Mouse (Mus musculus): ENCODE results near the gene Cnga3.

Gene Cnga3

DNA sequence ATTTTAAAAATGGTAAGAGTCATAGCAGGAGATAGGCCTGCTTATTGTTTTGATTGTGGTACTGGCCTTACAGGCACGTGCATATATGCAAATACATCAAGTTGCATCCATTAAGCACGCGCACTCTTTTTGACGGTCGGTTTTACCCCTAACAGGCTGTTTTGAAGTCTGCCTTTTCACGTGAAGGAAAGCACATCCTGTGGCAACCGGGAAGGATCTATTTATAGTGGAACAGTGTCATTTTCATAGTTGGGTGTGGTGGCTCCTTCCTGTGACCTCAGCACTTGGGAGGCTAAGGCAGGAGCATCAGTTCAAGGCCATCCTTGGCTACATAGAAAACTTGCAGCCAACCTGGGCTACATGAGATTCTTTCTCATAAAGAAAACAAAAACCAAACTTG is 72.3 kb downstream of the Cnga3 start:
- no peak for DNase-seq (ENCODE audit: low spot score)

DNA sequence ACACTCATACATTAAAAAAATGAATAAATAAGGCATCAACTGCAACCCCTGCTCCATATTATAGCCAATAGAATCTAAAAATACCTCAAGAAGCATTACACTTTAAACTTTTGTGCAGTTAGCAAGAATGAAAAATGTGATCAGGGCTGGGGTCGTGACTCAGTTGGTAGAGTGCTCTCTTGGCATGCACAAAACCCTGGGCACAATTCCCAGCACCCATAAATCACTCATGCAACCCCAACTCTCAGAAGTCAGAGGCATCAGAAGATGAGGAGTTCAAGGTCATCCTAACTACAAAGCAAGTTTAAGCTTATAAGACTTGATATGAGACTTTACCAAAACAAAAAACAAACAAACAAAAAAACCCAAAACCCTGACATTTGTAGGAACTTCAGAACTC is 73.5 kb downstream of the Cnga3 start:
- DNase-seq (ENCODE audit: low spot score), result no peak

DNA sequence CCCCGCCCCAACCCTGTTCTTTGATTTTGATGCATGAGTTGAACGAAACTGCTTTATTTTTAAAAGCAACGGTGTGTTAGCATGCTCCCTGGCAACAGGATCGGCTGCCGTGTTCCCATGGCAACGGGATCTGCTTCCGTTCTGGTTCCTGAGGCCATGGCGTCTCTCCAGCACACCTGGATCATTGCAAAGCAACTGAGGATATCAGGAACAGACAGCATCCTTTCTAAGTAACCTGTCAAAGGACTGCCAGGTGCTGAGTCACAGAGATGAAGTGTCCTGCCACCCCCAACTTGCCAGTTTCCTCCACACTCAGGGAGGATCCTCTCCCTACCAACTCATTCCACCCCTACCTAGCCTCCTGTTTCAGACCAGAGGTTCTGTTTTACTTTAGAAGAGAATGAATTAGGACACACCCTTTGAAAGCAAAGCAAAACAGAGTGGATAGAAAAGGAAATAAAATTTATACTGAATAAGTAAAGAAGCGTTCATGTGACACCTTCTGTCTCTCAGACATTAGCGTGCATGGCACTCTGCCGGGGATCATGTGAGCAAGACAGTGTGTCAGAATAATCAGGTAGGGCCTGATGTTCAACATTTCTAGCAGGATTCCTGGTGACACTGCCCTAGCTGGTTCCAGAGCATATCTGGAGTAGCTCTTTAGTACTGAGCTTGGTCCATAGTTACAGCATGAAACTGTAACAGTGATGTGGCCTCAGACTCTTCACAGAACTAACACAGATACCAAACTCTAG is 74.1 kb downstream of the Cnga3 start:
- DNase-seq (ENCODE audit: low spot score), result peak; percentile 60

DNA sequence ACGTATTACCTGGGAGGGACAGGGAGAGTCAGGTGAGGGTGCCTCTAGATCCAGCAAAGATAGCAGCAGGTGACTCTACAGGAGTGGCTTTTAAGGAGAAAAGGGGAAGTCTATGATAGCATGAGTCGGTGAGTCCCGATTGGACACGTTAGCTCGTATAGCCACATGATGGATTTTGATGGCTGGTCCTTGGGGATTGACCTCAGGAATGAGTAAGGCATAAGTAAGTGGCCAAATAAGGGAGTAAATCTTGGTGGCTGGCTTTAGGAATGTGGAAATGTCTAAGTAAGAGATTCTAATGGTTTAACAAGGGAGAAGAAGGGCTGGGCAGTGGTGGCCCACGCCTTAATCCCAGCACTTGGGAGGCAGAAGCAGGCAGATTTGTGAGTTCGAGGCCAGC is 74.7 kb downstream of the Cnga3 start:
- no peak for DNase-seq (ENCODE audit: low spot score)

DNA sequence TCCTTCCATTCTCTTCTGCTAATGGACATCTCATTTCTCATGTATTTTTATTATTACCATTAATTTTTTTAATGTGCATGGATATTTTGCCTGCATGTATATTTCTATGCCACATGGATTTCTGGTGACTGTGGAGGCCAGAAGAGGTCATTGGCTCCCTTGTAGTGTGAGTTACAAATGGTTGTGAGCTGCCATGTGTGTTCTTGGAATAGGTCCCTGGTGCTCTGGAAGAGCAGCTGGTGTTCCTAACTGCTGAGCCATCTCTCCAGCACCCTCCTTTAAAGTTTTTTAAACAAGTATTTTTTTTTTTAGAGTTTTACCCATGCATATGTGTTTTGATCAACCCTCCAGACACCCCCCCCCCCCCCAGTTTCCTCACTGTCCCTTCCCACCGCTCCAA is 82.2 kb downstream of the Cnga3 start:
- DNase-seq (ENCODE audit: low spot score), result no peak

DNA sequence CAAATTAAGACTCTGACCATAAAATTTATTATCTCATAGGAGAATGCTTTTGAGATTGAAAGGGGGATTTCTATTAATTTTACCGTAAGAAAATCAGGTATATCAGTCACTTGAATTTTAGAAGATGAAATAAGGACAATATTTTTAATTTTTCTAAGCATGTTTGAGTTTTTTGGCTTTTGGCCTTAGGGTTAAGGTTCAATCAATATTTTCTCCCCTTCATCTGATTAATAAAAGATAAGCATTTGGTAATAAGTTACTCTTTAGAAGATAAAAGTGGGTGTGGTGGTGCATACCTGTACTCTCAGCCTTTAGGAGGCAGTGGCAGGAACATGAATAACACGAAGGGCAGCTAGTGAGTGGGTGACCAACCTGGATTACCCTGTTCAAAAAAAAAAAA is 84.7 kb downstream of the Cnga3 start:
- no peak for DNase-seq (ENCODE audit: low spot score)

DNA sequence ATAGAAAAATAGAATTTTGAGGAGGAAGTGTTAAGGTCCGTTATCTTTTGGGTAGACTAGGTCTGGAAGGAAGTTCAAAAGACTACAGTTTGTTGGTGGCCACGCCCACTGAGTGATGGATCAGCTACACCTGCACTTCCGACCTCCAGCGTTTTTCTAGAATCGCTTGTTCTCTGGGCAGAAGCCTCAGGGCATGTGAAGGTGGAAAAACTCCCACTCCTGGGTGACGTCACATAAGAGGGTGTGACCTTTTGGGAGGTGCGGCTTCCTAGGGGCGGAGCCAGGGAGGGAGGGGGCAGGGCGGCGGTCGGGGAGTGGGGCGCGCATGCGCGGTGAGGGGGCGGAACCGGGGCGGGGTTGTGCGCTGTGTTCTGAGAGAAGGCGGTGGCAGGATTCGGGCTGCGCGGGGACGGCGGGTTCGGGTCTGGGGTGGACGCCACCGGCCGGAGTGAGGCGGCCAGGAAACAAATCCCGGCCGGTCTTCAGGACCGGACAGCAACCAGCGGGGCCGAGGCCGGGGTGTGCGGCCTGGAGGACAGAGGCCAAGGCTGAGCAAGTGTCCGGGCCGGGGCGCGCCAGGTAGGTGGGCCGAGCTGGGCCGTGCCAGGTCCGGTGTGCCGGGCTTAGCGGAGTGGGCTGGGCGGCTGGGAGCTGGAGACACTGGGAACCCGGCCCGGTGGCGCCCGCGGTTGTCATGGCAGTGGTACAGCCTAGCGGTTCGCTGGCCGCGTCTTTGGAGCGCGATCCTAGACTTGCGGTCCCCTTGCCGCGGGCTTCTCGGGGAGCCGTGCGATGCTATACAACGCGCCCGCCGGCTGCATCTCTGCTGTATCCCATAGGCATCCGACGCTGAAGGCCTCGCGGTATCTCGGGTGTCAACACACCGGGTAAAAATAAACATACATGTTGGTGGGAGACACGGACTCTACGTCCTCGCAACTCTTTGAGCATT is 85.6 kb downstream of the Cnga3 start, which contains the start of gene Inpp4a:
Inpp4a (plus strand) TSS at position 326 of the 952 bp plus-strand sequence.
- DNase-seq (ENCODE audit: low spot score), result peak; percentile 91

DNA sequence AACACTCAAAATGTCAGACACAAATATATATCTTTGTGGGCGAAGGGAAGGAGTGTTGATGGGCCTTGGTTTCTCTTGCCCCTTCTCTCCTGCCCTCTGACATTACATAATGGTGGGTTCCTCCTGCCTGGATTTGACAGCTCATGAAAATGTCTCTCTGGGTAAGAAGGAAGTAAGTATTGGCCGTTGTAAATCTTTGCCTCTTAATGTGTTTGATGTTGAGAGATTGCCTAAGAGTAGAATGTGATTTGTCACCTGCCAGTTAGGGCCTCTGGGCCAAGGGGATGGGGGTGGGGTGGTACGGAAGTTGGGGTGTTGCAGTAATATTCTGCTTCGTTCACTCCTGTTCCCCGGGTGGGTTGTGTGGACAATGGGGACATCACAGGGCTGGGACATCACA is 86.4 kb downstream of the Cnga3 start:
- DNase-seq (ENCODE audit: low spot score), result no peak

DNA sequence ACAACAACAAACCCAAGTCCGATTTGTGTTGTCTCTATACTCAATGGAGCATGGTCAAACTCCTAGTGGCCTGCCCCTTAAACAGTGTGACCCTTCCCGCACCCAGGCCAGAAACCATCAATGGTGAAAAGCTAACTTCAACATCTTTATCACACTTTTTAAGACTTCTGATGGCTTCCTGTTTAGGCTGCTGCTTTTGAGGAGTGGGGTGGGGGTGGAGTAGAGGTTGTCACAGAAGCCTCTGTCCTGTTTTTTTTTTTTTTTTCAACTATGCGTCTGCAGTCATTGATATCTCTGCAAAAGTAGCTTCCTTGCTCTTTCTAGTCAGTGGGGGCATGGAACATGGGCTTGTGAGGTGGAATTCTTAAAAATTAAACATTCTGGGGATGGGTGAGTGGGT is 88.6 kb downstream of the Cnga3 start:
- DNase-seq (ENCODE audit: low spot score), result no peak

DNA sequence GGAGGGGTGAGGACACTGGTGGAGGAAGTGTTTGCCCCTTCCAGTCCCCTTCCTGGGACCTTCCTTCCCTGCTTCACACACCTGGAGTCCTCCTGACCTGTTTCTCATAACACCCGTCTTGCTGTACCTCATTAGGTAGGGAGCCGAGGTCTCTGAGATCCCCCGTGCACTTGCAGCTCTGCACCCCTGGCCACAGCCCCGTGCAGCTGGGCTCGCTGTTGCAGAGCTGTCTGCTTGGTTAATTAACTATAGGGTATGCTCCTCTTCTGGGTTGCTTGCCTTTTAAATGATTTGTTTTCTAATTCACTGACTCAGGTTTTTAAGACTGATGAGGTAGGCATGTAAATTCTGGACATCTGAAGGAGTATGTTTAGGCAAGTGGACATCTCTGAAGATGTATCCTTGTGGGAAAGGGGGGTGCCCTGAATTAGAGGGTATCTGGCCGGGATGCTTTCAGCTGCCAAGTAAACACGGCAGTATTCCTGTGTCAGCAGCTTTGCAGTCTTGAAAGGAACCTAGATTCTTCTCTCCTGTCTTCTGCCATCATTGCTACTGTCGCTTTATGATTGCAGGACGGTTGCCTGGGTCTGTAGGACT is 91.6 kb downstream of the Cnga3 start:
- DNase-seq (ENCODE audit: low spot score), result no peak

DNA sequence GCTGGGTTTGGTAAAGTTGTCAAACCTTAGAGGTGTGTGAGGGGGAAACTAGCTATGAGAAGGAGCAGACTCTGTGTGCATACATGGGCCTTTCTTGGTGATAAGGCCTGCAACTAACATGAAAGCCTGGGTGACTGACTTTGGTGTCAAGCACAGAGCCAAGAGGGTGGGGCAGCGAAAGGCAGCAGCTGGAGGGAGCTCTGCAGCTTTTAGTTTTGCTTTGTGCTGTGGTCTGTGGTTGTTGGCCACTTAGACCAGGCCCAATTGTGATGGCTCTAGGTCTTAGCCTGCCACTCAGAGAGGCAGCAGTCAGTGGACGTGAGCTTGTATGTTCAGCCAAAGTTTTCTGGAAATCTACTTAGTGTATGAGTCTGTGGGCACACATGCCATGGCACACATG is 93.4 kb downstream of the Cnga3 start:
- DNase-seq (ENCODE audit: low spot score), result no peak

DNA sequence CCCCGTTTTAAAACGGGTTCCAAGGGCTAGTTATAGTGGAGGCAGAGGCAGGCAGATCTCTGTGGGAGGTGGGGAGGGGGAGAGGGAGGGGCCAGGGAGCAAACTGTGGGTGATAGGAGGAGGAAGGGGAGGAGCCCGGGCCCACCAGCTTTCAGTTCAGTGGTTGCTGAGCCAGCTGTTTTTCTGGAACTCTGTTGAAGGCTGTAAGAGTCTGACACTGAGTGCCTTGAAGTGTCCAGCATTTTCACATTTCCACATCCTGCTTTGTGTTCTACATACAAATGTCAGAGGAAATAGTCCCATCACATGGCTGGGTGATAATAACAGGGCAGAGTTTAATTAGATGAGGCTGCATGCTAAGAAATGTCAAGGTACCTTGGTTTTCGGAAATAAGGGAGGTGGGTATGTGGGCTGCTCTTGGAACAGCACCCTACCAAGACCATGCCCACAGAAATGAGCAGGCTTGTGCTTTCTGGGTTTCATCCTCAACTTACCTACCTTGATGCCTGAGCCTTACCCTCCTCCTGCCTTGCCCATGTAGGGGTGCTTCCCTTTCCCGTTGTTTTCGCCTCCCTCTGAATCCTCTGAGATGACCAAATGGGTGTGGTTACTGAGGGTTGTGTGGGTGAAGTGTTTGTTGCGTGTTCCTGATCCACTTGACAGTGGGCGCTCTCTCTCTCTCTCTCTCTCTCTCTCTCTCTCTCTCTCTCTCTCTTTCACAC is 93.9 kb downstream of the Cnga3 start:
- DNase-seq (ENCODE audit: low spot score), result no peak

DNA sequence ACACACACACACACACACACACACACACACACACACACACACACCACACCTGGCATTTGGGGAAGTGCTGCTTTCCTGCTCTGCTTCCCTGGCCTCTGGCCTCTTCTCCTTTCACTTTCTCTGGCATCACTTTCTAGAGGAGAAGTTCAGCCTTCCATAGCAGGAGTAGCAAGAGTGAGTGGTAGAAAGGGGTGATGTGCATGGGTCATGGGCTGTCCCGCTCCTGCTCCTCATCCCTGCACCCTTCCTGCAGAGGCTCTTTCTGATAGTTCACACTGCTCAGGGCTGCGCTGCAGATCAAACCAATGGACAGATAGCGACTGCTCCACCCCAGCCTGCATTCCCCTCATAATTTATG is 94.5 kb downstream of the Cnga3 start:
- no peak for DNase-seq (ENCODE audit: low spot score)

DNA sequence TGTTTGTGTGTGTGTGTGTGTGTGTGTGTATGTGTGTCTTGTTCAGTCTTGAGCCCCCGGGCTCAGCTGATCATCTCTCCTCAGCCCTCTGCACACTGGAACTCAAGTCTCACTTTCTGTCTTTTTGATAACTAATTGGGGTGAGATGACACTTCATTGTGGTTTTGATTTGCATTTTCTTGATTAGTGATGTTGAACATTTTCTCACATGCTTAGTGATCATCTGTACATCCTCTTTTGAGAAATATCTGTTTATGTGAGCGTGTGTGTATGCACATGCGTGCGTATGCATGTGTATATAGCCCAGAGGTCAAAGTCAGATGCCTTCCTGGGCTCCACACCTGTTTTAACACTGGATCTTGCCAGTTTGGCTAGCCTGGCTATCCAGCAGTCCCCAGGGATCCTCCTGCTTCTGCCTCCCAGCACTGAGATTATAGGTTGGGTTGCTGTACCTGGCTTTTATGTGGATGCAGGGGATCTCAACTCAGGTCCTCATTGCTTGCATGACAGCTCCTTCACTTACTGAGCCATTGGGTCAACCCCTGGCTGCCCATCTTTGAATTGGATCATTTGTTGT is 95.8 kb downstream of the Cnga3 start:
- DNase-seq (ENCODE audit: low spot score), result no peak

Measured in layer of hippocampus, adult 11-12 months (tissue).